Mouse (Mus musculus) kidney, postnatal 36 days (tissue): ENCODE data around the gene Ppp2r5c.

Source experiments
- DNase-seq, 2 experiments: peaks; one replicate each; pipeline ENCODE4 v3.0.0; 2021 to 2022; ENCODE audit warnings: mixed read lengths in 2 of 2

The Ppp2r5c gene

DNA sequence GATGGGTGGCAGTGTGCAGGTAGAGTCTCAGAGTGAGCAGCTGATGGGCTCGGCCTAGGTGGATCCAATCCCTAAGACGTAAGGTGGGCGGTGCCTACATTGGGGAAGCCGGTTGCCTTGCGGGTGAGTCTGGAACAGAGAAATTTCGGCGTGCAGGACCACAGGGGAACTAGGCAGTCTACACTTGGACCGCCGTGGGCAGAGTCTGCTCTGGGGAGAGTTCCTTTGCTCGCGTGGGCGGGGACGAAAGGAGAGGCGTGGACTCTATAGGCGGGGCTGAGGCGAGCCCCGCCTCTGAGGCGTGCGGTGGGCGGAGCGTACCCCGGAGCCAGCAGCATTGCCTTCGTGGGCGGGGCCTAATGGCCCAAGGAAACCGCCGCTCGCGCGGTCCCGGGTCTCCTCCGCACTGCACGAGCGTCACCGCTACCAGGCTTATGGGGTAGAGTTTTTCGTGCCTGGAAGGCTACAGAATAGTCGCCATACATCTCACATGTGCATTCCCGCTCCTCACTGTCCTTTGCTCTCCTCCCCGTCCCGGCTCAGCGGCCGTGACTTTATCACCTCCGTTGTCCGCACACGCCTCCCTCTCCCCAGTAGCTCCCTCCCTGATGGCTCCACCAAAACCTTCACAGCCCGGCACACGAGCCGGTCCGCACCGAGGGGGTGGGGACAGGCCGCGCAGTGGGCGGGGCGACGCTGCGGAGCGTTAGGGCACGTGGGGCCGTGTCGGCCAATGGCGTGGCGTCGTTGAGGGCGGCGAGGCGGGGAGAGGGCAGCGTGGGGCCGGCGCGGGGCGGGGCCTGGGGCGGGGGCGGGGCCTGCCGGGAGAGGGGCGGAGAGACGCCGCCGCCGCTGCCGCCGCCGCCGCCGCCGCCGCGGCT lies at the start of gene Ppp2r5c:
Ppp2r5c (plus strand) TSS at position 831 of the 881 bp plus-strand sequence.
- peak; percentile 94 to 97 for DNase-seq

DNA sequence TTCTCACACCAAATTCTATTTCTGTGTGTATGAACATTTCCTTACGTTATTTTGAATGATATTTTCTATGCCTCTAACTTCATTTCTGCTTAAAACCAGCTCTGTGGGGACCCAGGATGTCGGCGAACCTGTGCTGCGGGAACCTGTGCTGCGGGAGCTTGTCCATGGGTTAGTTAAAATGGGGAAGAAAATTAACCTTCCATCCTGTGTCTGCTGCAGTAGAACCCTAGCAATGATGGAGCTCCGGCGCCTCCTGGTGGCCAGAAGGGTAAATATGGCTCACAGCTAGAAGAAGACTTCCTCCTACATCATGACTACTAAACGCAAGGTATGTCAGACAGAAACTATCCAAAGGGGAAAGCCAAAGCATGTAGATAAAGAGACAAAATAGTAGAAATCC lies 48.6 kb upstream of the Ppp2r5c start:
- peak; percentile 65 to 87 for DNase-seq

- DNase-seq: no peak
Measured at GRCm38 (mm10) chr12:110399161-110399560, 47.8 kb upstream of the Ppp2r5c start.

DNA sequence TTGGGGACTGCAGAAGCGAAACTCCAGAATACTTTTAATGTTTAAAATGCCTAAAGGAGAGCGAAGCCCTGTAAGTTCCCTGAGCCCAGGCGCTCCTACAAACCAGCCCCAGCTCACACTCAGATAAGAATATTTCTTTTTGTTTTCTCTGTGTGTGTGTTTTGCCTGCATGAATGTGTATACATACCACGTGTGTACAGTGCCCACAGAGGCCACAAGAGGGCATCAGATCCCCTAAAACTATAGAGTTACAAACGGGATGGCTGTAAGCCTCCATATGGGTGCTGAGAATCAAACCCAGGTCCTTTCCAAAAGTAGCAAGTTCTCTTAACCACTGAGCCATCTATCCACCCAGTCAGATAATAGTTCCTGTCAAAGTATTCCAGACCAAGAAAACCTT lies 46.0 kb upstream of the Ppp2r5c start:
- DNase-seq: no peak

DNA sequence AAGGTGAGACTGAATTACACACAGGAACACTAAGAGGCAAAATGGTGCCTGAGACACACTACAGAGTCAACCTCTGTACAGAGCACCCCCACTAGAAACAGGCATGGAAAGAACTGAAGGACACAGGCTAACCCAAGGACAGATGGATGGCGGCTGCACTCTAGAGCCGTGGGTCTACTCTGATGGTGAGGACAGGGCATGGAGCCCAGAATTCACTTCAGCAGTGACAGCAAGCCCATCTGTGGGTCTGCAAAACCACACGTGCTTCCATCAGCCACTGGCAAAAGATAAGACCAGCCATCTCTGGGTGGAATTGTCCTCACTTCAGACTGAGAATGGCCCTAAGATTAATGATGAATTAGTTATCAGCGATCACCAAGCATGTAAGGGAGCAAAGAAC lies 45.0 kb upstream of the Ppp2r5c start:
- DNase-seq: no peak

DNA sequence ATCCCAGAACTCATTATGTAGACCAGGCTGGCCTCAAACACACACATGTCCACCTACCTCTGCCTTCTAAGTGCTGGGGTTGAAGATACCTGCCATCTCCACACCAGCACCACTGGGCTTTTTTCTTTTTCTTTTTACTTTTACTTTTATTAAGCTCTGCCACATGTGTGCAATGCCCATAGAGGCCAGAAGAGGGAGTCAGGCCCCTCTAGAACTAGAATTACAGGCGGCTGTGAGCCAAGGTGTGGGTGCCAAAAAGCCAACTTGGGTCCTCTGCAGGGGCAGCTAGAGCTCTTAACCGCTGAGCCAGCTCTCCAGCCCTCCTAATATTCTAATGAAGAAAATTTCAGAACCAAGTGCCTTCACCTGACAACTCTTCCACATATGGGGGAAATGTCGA lies 30.7 kb upstream of the Ppp2r5c start:
- DNase-seq: peak in 1 of 2 experiments; percentile 61

GRCm38 (mm10) chr12:110417023-110417986 lies 29.6 kb upstream of the Ppp2r5c start:
- peak in 1 of 2 experiments; percentile 40 for DNase-seq

DNA sequence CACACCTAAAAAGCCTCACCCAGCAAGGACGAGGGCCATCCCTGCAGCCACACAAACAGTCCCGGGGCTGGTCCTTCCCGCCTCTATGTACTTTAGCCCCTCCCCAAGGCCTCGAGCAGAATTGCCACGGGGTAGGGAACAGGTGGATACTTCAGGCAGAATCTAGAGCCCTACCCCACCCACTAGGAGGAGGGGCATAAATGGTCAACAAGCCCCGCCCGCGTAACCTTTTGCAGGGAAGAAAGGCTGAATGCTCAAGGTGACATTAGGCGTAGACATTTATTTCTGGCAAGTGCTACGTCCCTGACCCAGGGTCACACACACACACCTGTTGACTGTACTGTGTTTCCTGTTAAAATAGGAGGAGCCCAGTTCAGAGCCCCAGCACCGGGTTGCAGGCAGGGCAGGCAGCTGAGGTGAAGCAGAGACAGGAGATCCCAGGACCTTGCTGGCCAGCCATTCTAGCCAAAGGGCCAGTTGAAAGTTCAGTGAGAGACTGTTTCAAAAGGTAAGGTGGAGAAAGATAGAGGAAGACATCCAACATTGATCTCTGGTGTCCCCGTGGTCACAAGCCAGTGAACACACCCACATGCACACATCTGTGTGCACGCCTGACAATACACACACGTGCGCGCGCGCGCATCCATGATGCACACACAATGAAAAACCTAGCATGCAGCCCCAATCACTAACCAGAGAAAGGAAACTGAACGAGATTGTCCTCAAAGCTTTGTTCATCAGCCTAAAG lies 28.8 kb upstream of the Ppp2r5c start:
- DNase-seq: peak; percentile 80 to 81

DNA sequence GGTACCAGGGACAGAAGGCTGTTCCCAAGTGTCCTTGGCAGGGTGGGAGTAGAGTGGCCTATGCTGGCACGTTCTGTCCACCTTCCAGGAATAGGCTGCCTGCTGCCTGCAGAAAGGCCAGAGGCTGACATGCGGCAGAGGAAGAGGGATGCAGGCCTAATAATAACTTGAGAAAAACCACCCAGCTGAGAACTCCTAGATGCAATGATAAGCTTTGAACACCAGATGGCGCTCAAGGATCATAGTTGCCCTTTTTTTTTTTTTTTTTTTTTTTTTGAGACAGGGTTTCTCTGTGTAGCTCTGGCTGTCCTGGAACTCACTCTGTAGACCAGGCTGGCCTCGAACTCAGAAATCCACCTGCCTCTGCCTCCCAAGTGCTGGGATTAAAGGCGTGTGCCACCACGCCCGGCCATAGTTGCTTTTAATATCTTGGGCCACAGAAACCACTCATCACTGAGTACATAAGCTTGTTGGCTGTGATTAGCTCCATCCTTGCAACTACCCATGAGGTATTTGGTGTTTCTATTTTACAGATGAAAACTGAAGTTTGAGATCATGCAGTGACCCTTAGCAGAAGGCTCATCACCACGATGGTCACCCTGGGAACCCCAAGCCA lies 28.1 kb upstream of the Ppp2r5c start:
- DNase-seq: peak; percentile 60 to 65

DNA sequence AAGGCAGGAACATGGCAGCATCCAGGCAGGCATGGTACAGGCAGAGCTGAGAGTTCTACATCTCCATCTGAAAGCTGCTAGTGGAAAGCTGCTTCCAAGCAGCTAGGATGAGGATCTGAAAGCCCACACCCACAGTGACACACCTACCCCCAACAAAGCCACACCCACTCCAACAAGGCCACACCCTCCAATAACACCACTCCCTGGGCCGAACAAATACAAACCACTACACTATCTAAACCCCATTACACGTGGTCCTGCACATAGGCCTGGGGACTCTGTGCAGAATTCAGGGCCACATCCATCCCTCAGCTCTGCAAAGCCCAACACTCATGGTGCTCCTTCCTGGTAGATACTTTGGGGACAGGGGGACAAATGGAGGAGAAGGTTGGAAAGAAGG lies 27.0 kb upstream of the Ppp2r5c start:
- no peak for DNase-seq

DNA sequence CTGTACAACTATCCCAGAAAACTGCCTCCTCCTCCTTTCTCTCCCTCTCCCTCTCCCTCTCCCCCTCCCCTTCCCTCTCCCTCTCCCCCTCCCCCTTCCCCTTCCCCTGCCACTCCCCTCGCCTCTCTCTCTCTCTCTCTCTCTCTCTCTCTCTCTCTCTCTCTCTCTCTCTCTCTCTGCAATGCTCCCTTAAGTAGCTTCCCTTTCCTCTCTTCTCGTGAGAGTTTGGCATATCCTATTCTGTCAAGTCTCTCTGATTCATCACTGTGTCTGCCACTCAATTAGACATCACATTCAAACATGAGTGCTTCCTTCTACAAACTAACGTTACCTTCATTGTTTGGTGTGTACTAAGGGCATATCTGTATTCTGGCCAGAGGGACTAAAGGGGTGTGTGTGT lies 25.6 kb upstream of the Ppp2r5c start:
- DNase-seq: no peak

DNA sequence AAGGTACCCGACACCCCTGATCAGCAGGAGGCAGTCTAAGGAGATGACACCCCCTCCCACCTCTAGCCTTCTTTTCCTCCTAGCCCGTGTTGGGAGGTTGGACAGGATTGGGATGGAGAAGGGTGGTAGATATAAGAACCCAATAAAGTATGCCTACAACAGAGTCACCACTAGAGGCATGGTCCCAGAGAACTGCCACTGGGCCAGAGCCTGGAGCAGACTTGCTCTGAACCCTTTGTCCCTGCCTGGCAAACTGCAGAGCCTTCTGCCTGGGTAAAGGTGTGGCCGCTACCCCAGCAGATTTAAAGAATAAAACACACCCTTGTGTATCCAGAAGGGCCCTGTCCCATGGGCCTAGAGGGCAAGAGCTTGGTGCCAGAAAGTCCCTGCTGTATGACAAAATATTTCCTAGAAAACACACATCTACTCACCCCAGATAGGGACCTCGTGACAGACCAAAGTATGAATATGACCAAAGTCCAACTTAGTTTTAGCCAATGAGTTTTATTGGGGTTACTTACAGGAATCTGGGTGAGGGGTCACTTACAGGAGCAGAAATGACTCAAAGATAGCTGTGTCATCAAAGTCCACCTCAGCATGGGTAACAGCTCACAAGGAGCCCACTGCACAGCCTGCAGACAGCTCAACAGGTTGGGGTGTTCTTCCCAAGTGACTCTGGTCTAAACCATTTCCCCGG lies 22.8 kb upstream of the Ppp2r5c start:
- peak; percentile 33 to 59 for DNase-seq

GRCm38 (mm10) chr12:110426417-110427010 lies 20.4 kb upstream of the Ppp2r5c start:
- no peak for DNase-seq

DNA sequence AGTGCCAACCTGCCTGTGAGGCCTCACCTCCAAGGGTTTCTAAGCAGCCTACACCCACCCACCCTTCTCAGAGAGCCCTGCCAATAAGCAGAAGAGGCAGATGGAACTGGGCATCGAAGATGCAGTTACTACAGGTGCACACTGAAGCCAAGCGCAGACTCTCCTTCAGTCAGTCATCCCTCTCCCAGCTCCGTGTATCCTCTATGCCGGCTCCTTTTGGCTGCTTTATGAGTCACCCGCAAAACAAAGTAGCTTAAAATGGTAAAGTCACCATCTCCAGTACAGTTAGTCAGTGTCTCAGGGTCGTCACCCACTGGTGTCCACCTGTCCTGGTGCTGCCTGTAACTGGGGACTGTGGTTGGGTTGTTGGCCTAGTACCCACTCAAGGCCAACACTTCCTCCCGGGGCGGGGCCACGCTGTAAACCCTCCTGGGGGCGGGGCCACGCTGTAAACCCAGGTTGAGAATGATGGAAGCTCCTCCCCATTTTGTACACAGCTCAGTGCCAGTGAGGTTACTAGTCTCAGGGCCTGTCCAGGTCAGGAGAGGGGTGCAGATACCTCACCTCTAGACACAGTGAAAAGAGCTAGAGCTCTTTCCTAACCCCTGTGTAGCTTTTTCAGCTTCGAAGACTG lies 17.5 kb upstream of the Ppp2r5c start:
- DNase-seq: no peak

DNA sequence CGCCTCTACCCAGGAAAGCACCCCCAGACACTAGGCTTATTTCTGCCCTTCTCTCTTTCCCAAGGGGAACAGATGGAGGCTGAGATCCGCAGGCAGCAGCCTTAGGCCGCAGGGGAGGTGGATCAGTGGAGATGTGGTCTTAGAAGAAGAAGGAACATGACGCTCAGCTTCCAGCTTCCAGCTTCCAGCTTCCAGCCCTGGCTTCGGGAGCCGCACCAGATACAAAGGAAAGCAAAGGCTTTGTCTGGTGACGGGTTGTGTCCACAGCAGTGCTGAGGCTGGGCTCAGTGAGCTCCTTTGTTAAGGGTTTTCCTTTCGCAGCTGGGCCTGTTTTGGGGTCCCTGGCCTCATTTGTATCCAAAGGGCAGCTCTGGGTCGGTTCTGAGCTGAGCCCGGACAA lies 16.9 kb upstream of the Ppp2r5c start:
- no peak for DNase-seq

GRCm38 (mm10) chr12:110431805-110432204 lies 15.1 kb upstream of the Ppp2r5c start:
- peak; percentile 55 to 75 for DNase-seq

DNA sequence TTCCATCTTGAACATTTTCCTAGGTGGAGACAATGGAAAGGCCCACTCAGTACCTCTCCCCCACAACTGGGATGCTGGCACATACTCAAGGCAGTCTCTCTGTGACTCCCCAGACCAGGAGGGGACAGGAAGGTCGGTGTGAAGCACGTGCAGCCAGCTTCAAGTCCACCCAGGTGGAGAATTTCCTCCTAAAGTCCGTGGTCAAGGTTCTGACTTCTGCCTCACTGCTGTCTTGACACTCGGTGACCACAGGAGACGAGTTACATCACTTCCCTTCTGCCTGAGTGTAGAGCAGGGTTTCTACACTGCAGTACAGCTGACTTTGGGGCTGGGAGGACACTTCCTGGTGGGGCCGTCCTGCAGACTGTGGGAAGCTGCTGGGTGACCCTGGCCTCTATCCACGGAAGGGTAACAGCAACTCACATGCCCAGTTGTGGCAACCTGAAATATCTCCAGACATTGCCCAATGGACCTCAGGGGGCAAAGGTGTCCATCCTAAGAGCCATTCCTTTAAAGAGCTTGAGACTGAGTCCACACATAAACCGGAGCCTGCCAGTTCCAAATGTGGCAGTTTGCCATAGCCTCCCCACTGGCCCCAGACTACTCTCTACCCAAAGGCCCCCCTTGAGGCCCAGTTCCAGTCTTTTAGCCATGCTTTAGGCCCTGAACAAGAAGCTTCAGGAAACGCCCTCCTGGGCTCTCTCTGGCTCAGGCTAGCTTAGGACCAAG lies 10.1 kb upstream of the Ppp2r5c start:
- peak; percentile 38 to 43 for DNase-seq

GRCm38 (mm10) chr12:110437367-110437703 lies 9.6 kb upstream of the Ppp2r5c start:
- DNase-seq: peak in 1 of 2 experiments; percentile 68

DNA sequence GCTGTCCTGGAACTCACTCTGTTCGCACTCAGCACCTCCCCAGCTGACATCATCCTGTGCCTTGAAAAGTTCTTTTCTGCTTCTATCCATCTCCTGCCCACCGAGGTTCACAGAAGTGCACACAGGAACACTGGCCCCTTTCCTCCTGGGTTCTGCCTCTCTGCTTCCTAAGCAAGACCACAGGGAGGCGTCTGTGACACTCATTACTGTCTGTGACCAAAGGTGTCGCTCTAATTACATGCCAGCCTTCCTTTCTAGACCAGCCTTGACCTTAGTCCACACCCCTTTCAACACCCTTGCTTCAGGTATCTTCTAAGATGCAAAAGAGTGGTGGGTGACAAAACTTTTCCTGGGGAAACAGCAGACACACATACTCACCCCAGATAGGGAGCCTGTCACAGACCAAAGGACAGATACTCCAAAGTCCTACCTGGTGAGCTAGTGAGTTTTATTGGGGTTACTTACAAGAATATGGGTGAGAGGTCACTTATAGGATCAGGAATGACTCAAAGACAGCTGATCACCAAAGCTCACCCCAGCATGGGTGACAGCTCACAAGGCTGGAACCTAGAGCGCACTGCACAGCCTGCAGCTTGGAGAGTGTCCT lies 8.4 kb upstream of the Ppp2r5c start:
- DNase-seq: peak in 1 of 2 experiments; percentile 13

DNA sequence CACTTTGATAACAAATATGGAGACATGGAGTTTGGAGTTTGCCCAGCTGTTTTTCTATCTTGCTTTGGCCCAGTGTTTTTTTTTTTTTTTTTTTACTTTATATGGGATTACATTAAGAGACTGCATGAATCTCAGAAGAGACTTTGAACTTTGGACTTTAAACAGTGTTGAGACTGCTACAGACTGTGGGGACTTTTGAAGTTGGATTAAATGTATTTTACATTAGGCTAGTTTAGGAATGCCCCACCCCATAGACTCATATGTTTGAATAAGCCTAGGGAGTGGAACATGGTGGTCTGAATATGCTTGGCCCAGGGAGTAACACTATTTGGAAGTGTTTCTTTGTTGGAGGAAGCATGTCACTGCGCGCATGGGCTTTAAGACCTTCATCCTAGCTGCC lies 4.7 kb upstream of the Ppp2r5c start:
- DNase-seq: no peak
